Mouse (Mus musculus): ENCODE results near the gene Lyve1.
A peak's percentile ranks its signal among the peaks of the same experiment; 100 is the strongest.

The Lyve1 gene

GRCm38 (mm10) chr7:110809585-110810557 lies 53.2 kb downstream of the Lyve1 start:
- no peak for DNase-seq (ENCODE audit: low spot score in 2 of 2)

GRCm38 (mm10) chr7:110808962-110809361 lies 54.1 kb downstream of the Lyve1 start:
- DNase-seq (ENCODE audit: low spot score in 2 of 2) = no peak

GRCm38 (mm10) chr7:110807460-110808030 lies 55.5 kb downstream of the Lyve1 start:
- no peak for DNase-seq (ENCODE audit: low spot score in 2 of 2)

DNA sequence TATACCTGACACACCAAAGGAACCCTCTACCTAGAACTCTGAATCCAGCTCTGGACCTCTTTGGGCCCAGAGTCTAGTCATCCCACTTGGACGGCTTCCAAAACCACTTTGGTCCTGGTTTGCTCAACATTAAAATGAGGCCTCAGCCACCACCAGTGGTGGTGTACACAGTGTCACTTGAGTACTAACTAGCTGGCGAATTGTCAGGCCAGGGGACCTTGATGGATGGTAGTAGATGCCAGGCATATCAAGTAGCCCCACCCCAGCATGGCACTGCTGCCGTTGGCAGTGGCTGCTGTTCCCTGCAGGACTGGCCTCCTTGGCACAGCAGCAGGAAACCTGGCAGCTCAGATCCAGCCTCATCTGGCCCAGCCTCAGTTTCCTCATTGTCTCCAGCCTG lies 58.8 kb downstream of the Lyve1 start:
- DNase-seq (ENCODE audit: low spot score in 2 of 2) = no peak

DNA sequence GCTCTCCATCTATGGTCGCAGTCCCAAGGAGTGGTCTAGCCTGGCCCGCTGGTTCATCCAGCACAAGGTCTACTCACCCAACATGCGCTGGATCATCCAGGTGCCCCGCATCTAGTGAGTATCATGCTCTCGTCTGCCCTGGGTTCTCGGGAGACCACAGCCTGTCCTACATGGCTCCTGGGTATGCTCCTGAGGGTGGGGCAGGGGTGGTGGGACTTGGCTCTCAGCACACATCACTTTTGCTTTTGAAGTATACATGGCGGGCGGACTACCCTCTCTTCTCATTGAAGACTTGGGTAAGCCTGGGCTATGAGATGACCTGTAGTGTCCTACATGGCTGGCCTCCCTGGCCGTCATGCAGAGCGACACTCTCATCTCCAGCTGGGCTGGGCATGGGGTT lies 59.9 kb downstream of the Lyve1 start:
- no peak for DNase-seq (ENCODE audit: low spot score in 2 of 2)

DNA sequence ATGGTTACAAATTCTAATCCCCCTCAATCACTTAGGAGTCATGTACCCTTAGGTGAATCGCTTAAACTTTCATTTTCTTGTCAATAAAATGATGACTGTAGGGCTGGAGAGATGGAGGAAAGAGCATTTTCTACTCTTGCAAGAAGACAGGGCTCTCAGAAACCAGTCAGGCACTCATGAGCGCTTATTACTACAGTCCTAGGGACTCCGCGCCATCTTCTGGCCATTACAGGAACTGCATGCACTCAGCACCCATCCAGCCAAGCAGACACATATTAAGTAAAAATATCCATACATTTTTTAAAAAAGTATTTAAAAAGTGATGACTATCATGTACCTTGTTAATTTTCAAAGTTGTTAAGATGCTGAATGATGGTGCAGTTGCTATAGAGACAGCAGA lies 62.0 kb downstream of the Lyve1 start:
- peak; percentile 37 to 72 for DNase-seq (ENCODE audit: low spot score in 2 of 2)
